Comparison of ENCODE assay signal across 29 mouse cellular contexts in genomic region chr9:6193352-6193751, GRCm38 (mm10). TPM values are rescaled to one million over a fixed set of nuclear protein-coding genes. Genes with fewer than 3 reads are reported as not detected.
"Had no signal": no experiment of that assay in that cellular context is flagged by ENCODE, and none has a peak within 500 bp of the region (broad histone marks: within the 10 kb centered on the region; RNA-seq: fewer than 3 reads in every experiment).

No protein-coding gene starts in this region.

- H3K4me3 ChIP-seq: embryonic facial prominence, embryonic 10.5 days; embryonic facial prominence, embryonic 12.5 days; embryonic facial prominence, embryonic 13.5 days; embryonic facial prominence, embryonic 15.5 days; erythroblast, embryonic 14.5 days; forebrain, embryonic 10.5 days; forebrain, embryonic 12.5 days; forebrain, embryonic 13.5 days; forebrain, embryonic 15.5 days; gastrocnemius, adult 2 months; heart, adult 2 months had no signal

- H3K4me1 ChIP-seq: embryonic facial prominence, embryonic 10.5 days; embryonic facial prominence, embryonic 12.5 days; embryonic facial prominence, embryonic 13.5 days; embryonic facial prominence, embryonic 15.5 days; forebrain, embryonic 12.5 days; forebrain, embryonic 13.5 days; forebrain, embryonic 15.5 days had no signal

- DNase-seq: cerebellum, adult 8-10 months; cerebellum, adult 9-10 months; cerebellum, adult 9-11 months; cerebellum, postnatal 10 days; cerebellum, postnatal 25 days; cerebellum, postnatal 36 days; embryo, embryonic 11 days; forebrain, postnatal 0 days; gastrocnemius, adult 2 months; gastrocnemius, postnatal 10 days; gastrocnemius, postnatal 14 days; gastrocnemius, postnatal 25 days; gastrocnemius, postnatal 36 days; heart, adult 11 months; heart, adult 18-20 months; heart, adult 2 months had no signal

- ATAC-seq: forebrain, embryonic 13.5 days; forebrain, embryonic 14.5 days; forebrain, embryonic 15.5 days; forebrain, embryonic 16.5 days; forebrain, postnatal 0 days had no signal

- H3K27me3 ChIP-seq: embryonic facial prominence, embryonic 12.5 days; embryonic facial prominence, embryonic 13.5 days; embryonic facial prominence, embryonic 15.5 days; forebrain, embryonic 12.5 days; forebrain, embryonic 13.5 days; forebrain, embryonic 15.5 days had no signal

- H3K4me2 ChIP-seq: embryonic facial prominence, embryonic 12.5 days; embryonic facial prominence, embryonic 13.5 days; embryonic facial prominence, embryonic 15.5 days; forebrain, embryonic 12.5 days; forebrain, embryonic 13.5 days; forebrain, embryonic 15.5 days; heart, embryonic 11.5 days had no signal

- H3K36me3 ChIP-seq: embryonic facial prominence, embryonic 10.5 days; embryonic facial prominence, embryonic 12.5 days; embryonic facial prominence, embryonic 13.5 days; embryonic facial prominence, embryonic 15.5 days; forebrain, embryonic 10.5 days; forebrain, embryonic 12.5 days; forebrain, embryonic 15.5 days had no signal

- H3K9me3 ChIP-seq: embryonic facial prominence, embryonic 10.5 days; embryonic facial prominence, embryonic 12.5 days; embryonic facial prominence, embryonic 13.5 days; embryonic facial prominence, embryonic 15.5 days; forebrain, embryonic 10.5 days; forebrain, embryonic 12.5 days; forebrain, embryonic 13.5 days; forebrain, embryonic 15.5 days had no signal

- H3K27ac ChIP-seq: embryonic facial prominence, embryonic 10.5 days; embryonic facial prominence, embryonic 12.5 days; embryonic facial prominence, embryonic 13.5 days; embryonic facial prominence, embryonic 15.5 days; forebrain, embryonic 10.5 days; forebrain, embryonic 12.5 days; forebrain, embryonic 13.5 days; forebrain, embryonic 15.5 days; gastrocnemius, adult 2 months; heart, adult 2 months had no signal

- H3K9ac ChIP-seq: embryonic facial prominence, embryonic 12.5 days; embryonic facial prominence, embryonic 13.5 days; embryonic facial prominence, embryonic 15.5 days; forebrain, embryonic 12.5 days; forebrain, embryonic 13.5 days; forebrain, embryonic 15.5 days; forebrain, postnatal 0 days had no signal

RNA-seq across cellular contexts. Expression of gene Pdgfd, which starts 25.0 kb away (rescaled TPM):
- total RNA-seq: granulocyte monocyte progenitor cell, adult 5-6 weeks had no signal
- polyA plus RNA-seq: erythroblast, embryonic 14.5 days had no signal
